Mouse (Mus musculus): ENCODE measurements at regions not wholly inside any gene's neighbourhood (a gene's known extent, or its start where the extent isn't known, plus 50 kb on each side); places are given as distances from the start of the nearest gene placed in this dataset.

DNA sequence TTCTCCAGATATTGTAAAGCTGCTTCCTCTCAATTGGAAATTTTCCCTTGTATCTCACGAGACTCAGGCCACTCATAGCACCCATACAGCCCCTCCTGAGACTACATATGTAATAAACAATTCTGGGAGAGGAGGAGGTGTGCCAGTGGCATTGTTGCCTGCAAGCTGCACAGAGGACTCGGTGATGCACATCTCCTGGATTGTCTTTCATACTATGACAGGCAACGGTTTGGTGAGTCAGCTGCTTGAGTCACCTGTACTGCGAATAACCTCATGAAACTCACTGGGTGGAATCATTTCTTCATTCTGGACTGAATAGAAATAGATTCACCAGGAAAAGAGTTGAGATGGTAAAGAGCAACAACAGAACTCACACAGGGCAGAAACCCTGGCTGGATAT, 82.8 kb upstream of the Atg10 start:
- H3K4me3 ChIP-seq (replicated peaks in 1 of 3; ENCODE audit: low read depth in 2 of 3, low read length in 2 of 3, poor library complexity in 1 of 3): no peak overlapping the region
- no peaks in the 10 kb centered on the region for H3K36me3 ChIP-seq (replicated peaks in 1 of 2; ENCODE audit: control insufficient read depth in 1 of 2, insufficient read depth in 1 of 2, low read length in 1 of 2)
- H3K4me1 ChIP-seq (ENCODE audit: control insufficient read depth in 1 of 2, insufficient read depth in 2 of 2): peaks cover 2 to 13% of the 10 kb centered on the region in 2 experiments; a peak in 3 of 4 replicates
- no peaks in the 10 kb centered on the region for H3K79me2 ChIP-seq (replicated peaks; ENCODE audit: control insufficient read depth, extremely low read depth, insufficient read depth, poor library complexity, severe bottlenecking)
- H3K9me3 ChIP-seq (replicated peaks; ENCODE audit: low read length): no peaks in the 10 kb centered on the region
- no peak overlapping the region for H3K27ac ChIP-seq (ENCODE audit: insufficient read depth, low read depth)
- in situ Hi-C loops (cut with MboI; ENCODE audit: low pct_ligation_motif_present, low pct_unique_long_range_greater_than_20kb, low sequenced_read_pairs): no loop called here
- TF ChIP-seq POLR2AphosphoS2 (IDR thresholded peaks at IDR 0.05; ENCODE audit: low read depth, low read length): no peak
- no peak for TF ChIP-seq KAT2A (IDR thresholded peaks at IDR 0.05; ENCODE audit: insufficient replicate concordance, low read length)
- no peak for TF ChIP-seq EP300 (IDR thresholded peaks at IDR 0.05; ENCODE audit: low read length)
- no peak for TF ChIP-seq RCOR1 (conservative IDR thresholded peaks at IDR 0.05; ENCODE audit: low read depth, low read length)
- no peak for TF ChIP-seq JUND (conservative IDR thresholded peaks at IDR 0.05; ENCODE audit: low read depth, low read length)
- TF ChIP-seq CHD2 (IDR thresholded peaks at IDR 0.05; ENCODE audit: low read length): no peak
- DNase-seq (ENCODE audit: extremely low read depth): peak; percentile 47
- H3K4me2 ChIP-seq (ENCODE audit: insufficient read depth, low read depth, poor library complexity, severe bottlenecking): no peak overlapping the region
- dilution Hi-C loops (cut with MboI; ENCODE audit: extremely low pct_ligation_motif_present, extremely low pct_unique_long_range_greater_than_20kb, low sequenced_read_pairs): no loop called here
- no peak overlapping the region for H3K9ac ChIP-seq (ENCODE audit: insufficient read depth, low read depth)
- H3K27me3 ChIP-seq (replicated peaks): no peaks in the 10 kb centered on the region

DNA sequence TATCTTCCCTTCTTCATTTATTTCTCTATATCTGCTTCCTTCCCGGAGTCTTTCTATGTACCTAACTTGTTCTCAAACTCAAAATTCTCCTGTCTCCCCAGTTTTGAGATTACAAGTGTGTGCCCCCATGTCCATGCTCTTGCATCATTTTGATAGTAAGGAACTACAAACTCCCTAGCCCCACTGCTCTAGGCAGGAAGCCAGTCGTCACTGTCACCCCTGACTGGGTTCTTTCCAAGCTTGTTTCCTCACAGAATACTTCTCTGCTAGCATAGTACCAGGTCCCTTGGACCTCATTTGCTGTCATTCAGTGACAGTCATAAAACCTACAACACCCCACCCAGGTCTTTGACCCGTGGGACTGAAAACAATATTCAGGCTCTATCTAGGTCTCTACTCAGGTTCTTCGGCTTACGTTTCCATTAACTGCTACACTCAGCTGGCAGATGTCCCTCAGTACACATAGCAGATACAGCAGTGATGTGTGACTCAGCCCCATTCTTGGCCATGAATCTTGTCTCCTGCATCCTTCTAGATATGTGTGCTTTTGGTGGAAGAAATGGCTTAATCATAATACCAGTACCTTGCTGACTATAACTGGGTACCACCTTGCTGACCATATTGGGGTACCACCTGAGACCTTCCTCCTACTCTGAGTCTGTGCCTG, 89.3 kb upstream of the Atg10 start:
- TF ChIP-seq USF2 (conservative IDR thresholded peaks at IDR 0.05; ENCODE audit: low read depth, low read length) (no peak), ZMIZ1 (IDR thresholded peaks at IDR 0.05; ENCODE audit: low read depth, low read length) (no peak), TBP (conservative IDR thresholded peaks at IDR 0.05; ENCODE audit: low read depth, low read length) (no peak), CHD1 (IDR thresholded peaks at IDR 0.05; ENCODE audit: low read depth, low read length) (no peak), MYC (IDR thresholded peaks at IDR 0.05; ENCODE audit: low read depth, low read length) (no peak), UBTF (IDR thresholded peaks at IDR 0.05; ENCODE audit: low read depth, low read length) (no peak)
- H3K4me1 ChIP-seq (ENCODE audit: control insufficient read depth in 1 of 2, insufficient read depth in 2 of 2): no peaks in the 10 kb centered on the region
- in situ Hi-C loops (cut with MboI; ENCODE audit: low pct_ligation_motif_present, low pct_unique_long_range_greater_than_20kb, low sequenced_read_pairs): no loop called here

GRCm38 (mm10) chr13:91322331-91322730, 98.6 kb upstream of the Atg10 start:
- H3K27me3 ChIP-seq (replicated peaks): no peaks in the 10 kb centered on the region
- no peak overlapping the region for H3K4me3 ChIP-seq (replicated peaks in 1 of 3; ENCODE audit: low read depth in 2 of 3, low read length in 2 of 3, poor library complexity in 1 of 3)
- in situ Hi-C loops (cut with MboI; ENCODE audit: low pct_ligation_motif_present, low pct_unique_long_range_greater_than_20kb, low sequenced_read_pairs) (no loop called here), dilution Hi-C loops (cut with MboI; ENCODE audit: extremely low pct_ligation_motif_present, extremely low pct_unique_long_range_greater_than_20kb, low sequenced_read_pairs) (no loop called here)
- no peaks in the 10 kb centered on the region for H3K79me2 ChIP-seq (replicated peaks; ENCODE audit: control insufficient read depth, extremely low read depth, insufficient read depth, poor library complexity, severe bottlenecking)
- no peak for DNase-seq (ENCODE audit: extremely low read depth)
- TF ChIP-seq ZNF384 (IDR thresholded peaks at IDR 0.05; ENCODE audit: low read depth, low read length) (no peak), MEF2A (IDR thresholded peaks at IDR 0.05; ENCODE audit: borderline replicate concordance, low read depth, low read length) (no peak), ETS1 (conservative IDR thresholded peaks at IDR 0.05; ENCODE audit: low read depth, low read length) (no peak), CHD1 (IDR thresholded peaks at IDR 0.05; ENCODE audit: low read depth, low read length) (no peak), CTCF (conservative IDR thresholded peaks at IDR 0.05 in 1 of 2, IDR thresholded peaks at IDR 0.05 in 1 of 2; ENCODE audit: low read depth in 2 of 2, low read length in 2 of 2) (no peak), RCOR1 (conservative IDR thresholded peaks at IDR 0.05; ENCODE audit: low read depth, low read length) (no peak), ZKSCAN1 (IDR thresholded peaks at IDR 0.05; ENCODE audit: borderline replicate concordance, low read depth, low read length) (no peak), CHD2 (IDR thresholded peaks at IDR 0.05; ENCODE audit: low read length) (no peak), UBTF (IDR thresholded peaks at IDR 0.05; ENCODE audit: low read depth, low read length) (no peak), RAD21 (IDR thresholded peaks at IDR 0.05; ENCODE audit: low read depth, low read length) (no peak), MXI1 (IDR thresholded peaks at IDR 0.05; ENCODE audit: low read depth, low read length) (no peak), POLR2A (IDR thresholded peaks at IDR 0.05; ENCODE audit: low read depth, low read length) (no peak), USF2 (conservative IDR thresholded peaks at IDR 0.05; ENCODE audit: low read depth, low read length) (no peak), IRF4 (IDR thresholded peaks at IDR 0.05; ENCODE audit: low read depth, low read length) (no peak), BHLHE40 (IDR thresholded peaks at IDR 0.05; ENCODE audit: low read depth, low read length) (no peak), KAT2A (IDR thresholded peaks at IDR 0.05; ENCODE audit: insufficient replicate concordance, low read length) (no peak), MAZ (IDR thresholded peaks at IDR 0.05; ENCODE audit: low read depth, low read length) (no peak), HCFC1 (IDR thresholded peaks at IDR 0.05; ENCODE audit: low read depth, low read length) (no peak), MAFK (IDR thresholded peaks at IDR 0.05; ENCODE audit: insufficient replicate concordance, low read length) (no peak), E2F4 (IDR thresholded peaks at IDR 0.05; ENCODE audit: insufficient replicate concordance, low read depth, low read length) (no peak)
- H3K9ac ChIP-seq (ENCODE audit: insufficient read depth, low read depth): no peak overlapping the region
- no peak overlapping the region for H3K4me2 ChIP-seq (ENCODE audit: insufficient read depth, low read depth, poor library complexity, severe bottlenecking)
- no peaks in the 10 kb centered on the region for H3K9me3 ChIP-seq (replicated peaks; ENCODE audit: low read length)
- H3K36me3 ChIP-seq (replicated peaks in 1 of 2; ENCODE audit: control insufficient read depth in 1 of 2, insufficient read depth in 1 of 2, low read length in 1 of 2): no peaks in the 10 kb centered on the region
- no peaks in the 10 kb centered on the region for H3K4me1 ChIP-seq (ENCODE audit: control insufficient read depth in 1 of 2, insufficient read depth in 2 of 2)
- no peak overlapping the region for H3K27ac ChIP-seq (ENCODE audit: insufficient read depth, low read depth)

More for the DNA sequence above, 89.3 kb upstream of the Atg10 start:
- Histone ChIP-seq H3K9ac (ENCODE audit: insufficient read depth, low read depth) (no peak overlapping the region), H3K27me3 (replicated peaks) (no peaks in the 10 kb centered on the region), H3K79me2 (replicated peaks; ENCODE audit: control insufficient read depth, extremely low read depth, insufficient read depth, poor library complexity, severe bottlenecking) (no peaks in the 10 kb centered on the region), H3K9me3 (replicated peaks; ENCODE audit: low read length) (no peaks in the 10 kb centered on the region), H3K27ac (ENCODE audit: insufficient read depth, low read depth) (no peak overlapping the region), H3K36me3 (replicated peaks in 1 of 2; ENCODE audit: control insufficient read depth in 1 of 2, insufficient read depth in 1 of 2, low read length in 1 of 2) (no peaks in the 10 kb centered on the region), H3K4me2 (ENCODE audit: insufficient read depth, low read depth, poor library complexity, severe bottlenecking) (no peak overlapping the region), H3K4me3 (replicated peaks in 1 of 3; ENCODE audit: low read depth in 2 of 3, low read length in 2 of 3, poor library complexity in 1 of 3) (no peak overlapping the region)
- DNase-seq (ENCODE audit: extremely low read depth): no peak
- dilution Hi-C loops (cut with MboI; ENCODE audit: extremely low pct_ligation_motif_present, extremely low pct_unique_long_range_greater_than_20kb, low sequenced_read_pairs): no loop called here
